Mouse (Mus musculus): ENCODE results near the gene Pgpep1. TPM values are rescaled to one million over a fixed set of nuclear protein-coding genes. Genes with fewer than 3 reads are reported as not detected.
A peak's percentile ranks its signal among the peaks of the same experiment; 100 is the strongest.

Pgpep1 gene
- polyA plus RNA-seq, 1 experiment from 2014 or later = 78.3 TPM

- no peaks in the 10 kb centered on the region for H3K9me3 ChIP-seq (ENCODE audit: control insufficient read depth, low read length)
- H3K4me2 ChIP-seq (ENCODE audit: low read length) = peak overlapping the region; percentile 81
- WGBS = under 1% methylated on average over 51 of the region's 54 CpGs
- peaks cover 46% of the 10 kb centered on the region for H3K4me1 ChIP-seq (ENCODE audit: control insufficient read depth, insufficient read depth, low read depth, low read length)
- H3K4me3 ChIP-seq (ENCODE audit: low read length) = peak overlapping the region; percentile 39
- H3K27me3 ChIP-seq (replicated peaks; ENCODE audit: control insufficient read depth, insufficient read depth, low read length) = no peaks in the 10 kb centered on the region
- no peaks in the 10 kb centered on the region for H3K36me3 ChIP-seq (ENCODE audit: control insufficient read depth, insufficient read depth, low read length)
- H3K27ac ChIP-seq (ENCODE audit: low read depth, low read length) = peak overlapping the region; percentile 70
- 0 out of 2 replicates have a peak, but pooled peaks have one; percentile 9 for ATAC-seq
- peak overlapping the region; percentile 60 for H3K9ac ChIP-seq (ENCODE audit: low read depth, low read length)
Measured at GRCm38 (mm10) chr8:70610796-70611771, 49.1 kb downstream of the Pgpep1 start.

DNA sequence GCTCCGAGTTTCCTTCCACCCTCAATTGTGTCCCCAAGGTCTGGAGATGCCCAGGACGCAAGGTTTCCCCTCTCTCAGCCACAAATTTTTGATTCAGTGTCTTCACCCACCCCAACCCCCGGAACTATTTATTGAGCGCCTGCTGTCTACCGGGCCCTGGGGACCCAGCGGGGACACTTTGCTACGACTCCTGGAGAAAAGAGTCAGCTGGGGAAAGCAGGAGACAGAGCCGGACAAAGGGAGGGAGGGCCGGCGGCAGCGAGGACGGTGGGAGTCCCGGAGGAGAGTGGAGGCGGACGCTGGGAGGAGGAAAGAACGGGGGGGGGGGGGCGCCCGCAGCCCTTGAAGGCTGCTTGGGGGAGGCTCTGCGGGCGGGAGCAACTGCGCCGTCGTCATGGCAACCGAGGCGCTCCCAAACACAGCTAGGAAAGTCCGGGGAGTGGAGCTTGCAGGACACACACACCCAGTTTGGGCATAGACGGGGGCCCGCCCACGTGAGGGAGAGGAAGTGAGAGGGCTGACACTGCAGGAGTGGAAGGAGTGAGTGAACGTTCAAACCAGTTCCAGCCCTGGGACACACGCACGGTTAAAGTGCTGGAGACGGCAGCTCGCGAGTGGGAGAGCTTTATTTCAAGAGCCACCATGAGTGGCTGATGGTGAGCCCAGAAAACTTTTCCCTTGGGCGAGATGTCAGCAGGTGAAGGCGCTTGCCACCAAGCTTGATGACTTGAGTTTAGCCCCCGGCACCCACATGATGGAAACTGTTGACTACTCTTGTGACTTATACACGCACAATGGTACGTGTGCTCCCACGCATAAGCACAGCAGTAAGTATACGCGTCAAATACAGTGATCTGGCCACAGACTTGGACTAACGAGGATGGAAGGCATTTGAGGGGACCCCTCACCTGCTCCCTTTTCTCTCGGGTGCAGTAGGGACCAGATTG is 50.1 kb downstream of the Pgpep1 start:
- H3K36me3 ChIP-seq (ENCODE audit: control insufficient read depth, insufficient read depth, low read length) = no peaks in the 10 kb centered on the region
- peaks cover 46% of the 10 kb centered on the region for H3K4me1 ChIP-seq (ENCODE audit: control insufficient read depth, insufficient read depth, low read depth, low read length)
- H3K4me2 ChIP-seq (ENCODE audit: low read length) = peak overlapping the region; percentile 81
- H3K27ac ChIP-seq (ENCODE audit: low read depth, low read length) = peak overlapping the region; percentile 87
- no peaks in the 10 kb centered on the region for H3K9me3 ChIP-seq (ENCODE audit: control insufficient read depth, low read length)
- H3K9ac ChIP-seq (ENCODE audit: low read depth, low read length) = peak overlapping the region; percentile 58
- H3K4me3 ChIP-seq (ENCODE audit: low read length) = peak overlapping the region; percentile 39
- no peaks in the 10 kb centered on the region for H3K27me3 ChIP-seq (replicated peaks; ENCODE audit: control insufficient read depth, insufficient read depth, low read length)
- peak; percentile 19 for ATAC-seq
- WGBS = under 1% methylated on average over 40 of the region's 45 CpGs

DNA sequence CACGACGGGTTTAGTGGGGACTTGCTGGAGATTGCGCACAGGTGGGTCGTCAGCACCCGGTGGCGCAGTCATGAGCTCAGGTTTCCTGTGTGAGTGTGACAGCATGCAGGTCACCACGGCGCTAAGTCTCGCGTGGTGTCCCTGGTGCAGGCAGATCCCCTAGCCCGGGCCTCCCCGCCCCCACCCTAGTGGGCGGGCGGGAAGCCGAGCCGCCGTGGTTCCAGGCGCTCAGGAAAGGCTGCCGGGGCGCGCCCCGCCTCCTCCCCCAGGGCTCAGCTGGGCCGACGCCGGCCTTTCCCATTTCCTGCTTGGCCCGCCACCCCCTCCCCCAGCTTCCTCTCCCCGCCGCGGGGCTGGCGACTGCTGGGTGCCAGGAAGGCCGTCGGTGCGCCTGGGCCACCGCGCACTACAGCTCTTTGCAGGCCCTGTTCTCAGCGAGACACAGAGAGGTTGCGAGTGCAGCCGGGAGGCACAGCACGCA is 50.8 kb downstream of the Pgpep1 start:
- Histone ChIP-seq H3K36me3 (ENCODE audit: control insufficient read depth, insufficient read depth, low read length) (no peaks in the 10 kb centered on the region), H3K4me2 (ENCODE audit: low read length) (peak overlapping the region; percentile 81), H3K27ac (ENCODE audit: low read depth, low read length) (peak overlapping the region; percentile 87), H3K4me1 (ENCODE audit: control insufficient read depth, insufficient read depth, low read depth, low read length) (peaks cover 46% of the 10 kb centered on the region), H3K4me3 (ENCODE audit: low read length) (peak overlapping the region; percentile 39), H3K9me3 (ENCODE audit: control insufficient read depth, low read length) (no peaks in the 10 kb centered on the region), H3K27me3 (replicated peaks; ENCODE audit: control insufficient read depth, insufficient read depth, low read length) (no peaks in the 10 kb centered on the region), H3K9ac (ENCODE audit: low read depth, low read length) (peak overlapping the region; percentile 58)
- WGBS = under 1% methylated on average over 29 of the region's 39 CpGs
- peak; percentile 35 for ATAC-seq

DNA sequence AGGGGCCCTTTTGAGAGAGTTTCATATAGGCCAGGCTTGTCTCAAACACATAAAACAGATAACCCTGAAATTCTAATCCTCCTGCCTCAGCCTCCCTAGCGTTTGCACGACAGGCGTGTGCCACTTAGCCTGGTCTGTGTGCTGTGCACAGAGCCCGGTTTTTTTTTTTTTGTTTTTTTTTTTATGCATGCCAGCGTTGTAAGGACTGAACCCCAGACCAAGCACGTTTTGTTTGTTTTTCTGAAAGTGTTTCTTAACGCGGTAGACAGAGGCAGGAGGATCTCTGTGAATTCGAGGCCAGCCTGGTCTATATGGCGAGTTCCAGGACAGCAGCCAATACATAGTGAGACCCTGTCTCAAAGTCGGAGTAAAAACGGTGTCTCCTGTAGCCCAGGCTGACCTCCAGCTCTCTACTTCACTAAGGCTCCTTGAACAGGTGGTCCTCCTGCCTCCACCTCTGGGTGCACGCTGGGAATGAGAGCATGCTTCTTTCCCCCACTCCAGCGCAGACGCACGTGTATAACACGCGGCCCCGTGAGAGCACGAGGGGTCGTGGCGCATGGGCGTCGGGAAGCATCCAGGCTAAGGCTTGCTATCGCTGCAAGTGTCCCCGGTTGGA is 51.3 kb downstream of the Pgpep1 start, which contains the start of gene Ssbp4:
Gene Ssbp4 (minus strand): TSS at position 124 of the 619 bp plus-strand sequence.
- ATAC-seq = no peak; the same call in 1 of the 2 replicates
- 6% methylated on average over 26 of the region's 26 CpGs for WGBS
- Histone ChIP-seq H3K36me3 (ENCODE audit: control insufficient read depth, insufficient read depth, low read length) (no peaks in the 10 kb centered on the region), H3K9me3 (ENCODE audit: control insufficient read depth, low read length) (no peaks in the 10 kb centered on the region), H3K4me2 (ENCODE audit: low read length) (peak within 1 kb of the TSS; percentile 81), H3K27ac (ENCODE audit: low read depth, low read length) (peak within 1 kb of the TSS; percentile 87), H3K27me3 (replicated peaks; ENCODE audit: control insufficient read depth, insufficient read depth, low read length) (no peaks in the 10 kb centered on the region), H3K4me3 (ENCODE audit: low read length) (peak within 1 kb of the TSS; percentile 81), H3K9ac (ENCODE audit: low read depth, low read length) (peak within 1 kb of the TSS; percentile 86), H3K4me1 (ENCODE audit: control insufficient read depth, insufficient read depth, low read depth, low read length) (peaks cover 46% of the 10 kb centered on the region)

GRCm38 (mm10) chr8:70607898-70608748 is 52.1 kb downstream of the Pgpep1 start:
- Histone ChIP-seq H3K9ac (ENCODE audit: low read depth, low read length) (peak overlapping the region; percentile 86), H3K36me3 (ENCODE audit: control insufficient read depth, insufficient read depth, low read length) (no peaks in the 10 kb centered on the region), H3K4me1 (ENCODE audit: control insufficient read depth, insufficient read depth, low read depth, low read length) (peaks cover 46% of the 10 kb centered on the region), H3K27me3 (replicated peaks; ENCODE audit: control insufficient read depth, insufficient read depth, low read length) (no peaks in the 10 kb centered on the region), H3K4me3 (ENCODE audit: low read length) (peak overlapping the region; percentile 81), H3K9me3 (ENCODE audit: control insufficient read depth, low read length) (no peaks in the 10 kb centered on the region), H3K4me2 (ENCODE audit: low read length) (peak overlapping the region; percentile 81), H3K27ac (ENCODE audit: low read depth, low read length) (peak overlapping the region; percentile 69)
- WGBS = 2% methylated on average over 65 of the region's 84 CpGs
- peak; percentile 16; the same call in 1 of the 2 replicates for ATAC-seq

GRCm38 (mm10) chr8:70607603-70607897 is 52.6 kb downstream of the Pgpep1 start:
- Histone ChIP-seq H3K4me1 (ENCODE audit: control insufficient read depth, insufficient read depth, low read depth, low read length) (peaks cover 46% of the 10 kb centered on the region), H3K9me3 (ENCODE audit: control insufficient read depth, low read length) (no peaks in the 10 kb centered on the region)

DNA sequence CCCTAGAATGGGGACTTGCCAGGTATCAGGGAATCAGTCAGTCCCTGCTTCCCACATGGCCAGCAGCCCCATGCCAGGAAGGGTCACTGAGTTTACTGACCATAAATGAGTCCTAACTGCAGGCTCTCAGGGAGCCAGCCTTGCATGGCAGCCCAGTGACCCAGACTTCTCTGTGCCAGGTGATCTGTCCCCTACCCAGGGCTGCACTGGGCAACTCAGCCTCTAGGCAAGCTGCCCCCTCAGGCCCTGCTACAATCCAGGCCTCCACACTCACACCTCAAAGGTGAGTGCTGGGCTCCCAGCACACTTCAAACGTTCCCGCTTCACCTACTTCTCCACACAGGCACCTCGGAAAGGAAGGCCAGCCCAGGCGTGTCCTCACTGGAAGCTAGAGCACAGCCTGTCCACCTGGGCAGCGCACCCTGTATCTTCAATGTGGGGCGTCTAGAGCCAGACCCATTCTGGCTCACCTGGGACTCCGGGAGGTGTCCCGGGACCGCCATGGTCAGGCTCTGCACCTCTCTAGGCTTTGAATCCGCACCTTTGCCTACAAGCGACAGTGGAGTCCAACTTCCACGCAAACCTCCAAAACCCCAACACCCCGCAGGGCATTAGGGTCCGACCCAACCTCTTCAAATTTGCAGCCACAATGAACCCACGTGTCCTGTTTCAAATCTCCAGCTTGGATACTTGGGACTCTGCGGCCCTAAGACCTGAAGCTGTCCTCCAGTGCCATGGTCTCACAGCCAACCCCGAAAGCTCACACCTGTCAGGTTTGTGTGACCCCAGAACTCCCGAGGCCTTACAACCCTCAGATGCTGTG is 53.2 kb downstream of the Pgpep1 start:
- peak overlapping the region; percentile 86 for H3K9ac ChIP-seq (ENCODE audit: low read depth, low read length)
- WGBS = 66% methylated on average over 18 of the region's 18 CpGs
- H3K4me2 ChIP-seq (ENCODE audit: low read length) = peak overlapping the region; percentile 81
- peak overlapping the region; percentile 81 for H3K4me3 ChIP-seq (ENCODE audit: low read length)
- ATAC-seq = no peak
- H3K27me3 ChIP-seq (replicated peaks; ENCODE audit: control insufficient read depth, insufficient read depth, low read length) = no peaks in the 10 kb centered on the region
- no peaks in the 10 kb centered on the region for H3K9me3 ChIP-seq (ENCODE audit: control insufficient read depth, low read length)
- H3K4me1 ChIP-seq (ENCODE audit: control insufficient read depth, insufficient read depth, low read depth, low read length) = peaks cover 46% of the 10 kb centered on the region
- H3K27ac ChIP-seq (ENCODE audit: low read depth, low read length) = no peak overlapping the region; the same call in 1 of the 2 replicates
- peaks cover 9% of the 10 kb centered on the region; the same call in 1 of the 2 replicates for H3K36me3 ChIP-seq (ENCODE audit: control insufficient read depth, insufficient read depth, low read length)

More at GRCm38 (mm10) chr8:70607603-70607897, 52.6 kb downstream of the Pgpep1 start:
- Histone ChIP-seq H3K27me3 (replicated peaks; ENCODE audit: control insufficient read depth, insufficient read depth, low read length) (no peaks in the 10 kb centered on the region), H3K4me3 (ENCODE audit: low read length) (peak overlapping the region; percentile 81), H3K36me3 (ENCODE audit: control insufficient read depth, insufficient read depth, low read length) (peaks cover 5% of the 10 kb centered on the region; the same call in 1 of the 2 replicates), H3K9ac (ENCODE audit: low read depth, low read length) (peak overlapping the region; percentile 86), H3K4me2 (ENCODE audit: low read length) (peak overlapping the region; percentile 81), H3K27ac (ENCODE audit: low read depth, low read length) (peak overlapping the region; percentile 69)
- no peak for ATAC-seq
- WGBS = 18% methylated on average over 6 of the region's 6 CpGs

All from hindbrain, embryonic 16.5 days (tissue).